Mouse (Mus musculus): Measurements from ENCODE around the gene Ccdc114. TPM values are rescaled to one million over a fixed set of nuclear protein-coding genes. Genes with fewer than 3 reads are reported as not detected.
"Not testable (repeated sequence)": the region's sequence is repeated elsewhere in the genome, so short reads cannot be mapped to it uniquely, and the experiment has no call there.

Ccdc114 gene
- total RNA-seq, 2 experiments from 2014 or later: 0.98 to 1.1 TPM

DNA sequence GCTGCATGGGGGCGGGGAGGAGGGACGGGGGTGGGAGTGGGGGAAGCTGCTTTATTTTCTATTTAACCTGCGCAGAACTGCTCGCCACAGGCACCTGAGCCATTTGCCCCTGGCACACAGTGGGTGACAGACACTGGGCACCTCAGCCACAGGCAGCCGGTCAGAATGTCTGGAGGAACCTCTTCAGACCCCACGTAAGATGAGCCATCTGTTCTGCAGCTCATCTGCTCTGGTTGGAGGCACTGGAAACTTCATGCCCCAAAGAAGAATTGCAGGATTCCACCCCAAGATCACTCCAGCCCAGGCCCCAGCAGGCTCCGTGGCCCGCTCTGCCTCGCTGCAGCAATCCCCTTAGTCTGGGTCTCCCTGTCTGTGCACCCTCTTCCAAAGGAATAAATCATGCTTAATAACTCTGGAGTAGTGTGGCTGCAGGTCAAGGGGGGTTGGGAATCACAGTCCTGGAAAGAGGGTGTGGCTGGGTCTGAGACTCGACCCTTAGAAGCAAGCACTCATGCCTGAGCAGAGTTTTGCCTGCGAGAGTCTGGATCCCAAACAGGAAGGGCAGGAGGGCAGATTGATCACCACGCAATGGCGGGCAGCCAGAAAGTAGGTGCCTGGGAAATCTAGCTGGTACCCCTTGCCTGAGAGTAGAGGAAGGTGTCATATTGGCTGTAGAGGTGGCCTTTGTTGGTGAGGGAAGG, 6.7 kb upstream of the Ccdc114 start:
- intact Hi-C loops (cut with DNase I): no loop called here
- peak in 1 of 2 experiments; percentile 16 for DNase-seq

DNA sequence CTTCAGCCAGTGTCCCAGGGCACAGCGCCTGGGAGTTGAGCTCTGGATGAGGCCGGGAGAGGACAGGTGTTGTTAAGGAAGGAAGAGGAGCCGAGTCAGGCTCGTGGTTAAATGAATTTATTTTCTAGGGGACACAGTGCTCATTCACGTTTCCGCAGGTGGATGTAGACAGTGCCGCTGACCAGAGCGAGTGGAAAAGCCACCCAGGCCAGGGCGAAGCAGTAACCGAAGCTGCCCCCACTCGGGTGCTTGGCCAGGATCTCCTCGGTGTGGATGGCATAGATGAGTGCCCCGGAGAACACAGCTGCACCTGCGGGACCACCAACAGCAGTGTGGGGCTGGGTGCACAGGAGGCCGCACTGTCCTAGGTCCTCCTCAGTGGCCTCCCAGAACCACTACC, 5.9 kb upstream of the Ccdc114 start:
- intact Hi-C loops (cut with DNase I): no loop called here
- DNase-seq: no peak

GRCm38 (mm10) chr7:45919083-45919671, 4.7 kb upstream of the Ccdc114 start:
- intact Hi-C loops (cut with DNase I): no loop called here
- DNase-seq: peak in 1 of 2 experiments; percentile 25

- intact Hi-C loops (cut with DNase I): loop anchor here (5.0 kb wide), 1 partner anchor 202 kb away; the partner anchor contains the start of genes Rpl18 and Sphk2
- DNase-seq: peak in 1 of 2 experiments; percentile 13
These were observed 4.1 kb upstream of the Ccdc114 start for GRCm38 (mm10) chr7:45919761-45920160.

GRCm38 (mm10) chr7:45920583-45921241, 3.2 kb upstream of the Ccdc114 start:
- intact Hi-C loops (cut with DNase I): loop anchor here (1.0 to 5.0 kb wide), 2 partner anchors 21 to 203 kb away; partner anchors contain the start of genes Rpl18 and Sphk2
- peak in 1 of 2 experiments; percentile 60 for DNase-seq

DNA sequence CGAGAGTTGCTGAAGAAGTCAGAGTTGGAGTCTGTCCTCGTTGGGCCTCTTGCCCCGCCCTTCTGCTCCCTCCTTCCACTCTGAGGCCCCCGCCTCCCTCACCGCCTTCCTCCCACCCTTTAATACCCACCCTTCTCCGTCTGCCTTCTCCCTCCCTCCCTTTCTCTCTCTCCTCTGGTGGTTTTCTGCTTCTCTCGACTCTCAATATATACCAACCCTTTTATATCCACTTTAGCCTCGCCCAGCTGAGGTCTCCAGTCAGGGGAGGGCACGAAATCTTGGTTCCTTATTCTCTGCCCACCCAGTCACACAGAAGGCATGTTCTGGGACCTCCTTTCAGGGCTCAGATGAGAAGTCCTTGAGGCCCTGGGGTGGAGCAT, 2.6 kb upstream of the Ccdc114 start, which contains the start of gene Emp3:
Emp3 (minus strand) TSS at position 163 of the 380 bp plus-strand sequence.
- DNase-seq: peak in 1 of 2 experiments; percentile 58
- intact Hi-C loops (cut with DNase I): loop anchor here (1.0 to 5.0 kb wide), 2 partner anchors 22 to 204 kb away; partner anchors contain the start of genes Rpl18 and Sphk2

DNA sequence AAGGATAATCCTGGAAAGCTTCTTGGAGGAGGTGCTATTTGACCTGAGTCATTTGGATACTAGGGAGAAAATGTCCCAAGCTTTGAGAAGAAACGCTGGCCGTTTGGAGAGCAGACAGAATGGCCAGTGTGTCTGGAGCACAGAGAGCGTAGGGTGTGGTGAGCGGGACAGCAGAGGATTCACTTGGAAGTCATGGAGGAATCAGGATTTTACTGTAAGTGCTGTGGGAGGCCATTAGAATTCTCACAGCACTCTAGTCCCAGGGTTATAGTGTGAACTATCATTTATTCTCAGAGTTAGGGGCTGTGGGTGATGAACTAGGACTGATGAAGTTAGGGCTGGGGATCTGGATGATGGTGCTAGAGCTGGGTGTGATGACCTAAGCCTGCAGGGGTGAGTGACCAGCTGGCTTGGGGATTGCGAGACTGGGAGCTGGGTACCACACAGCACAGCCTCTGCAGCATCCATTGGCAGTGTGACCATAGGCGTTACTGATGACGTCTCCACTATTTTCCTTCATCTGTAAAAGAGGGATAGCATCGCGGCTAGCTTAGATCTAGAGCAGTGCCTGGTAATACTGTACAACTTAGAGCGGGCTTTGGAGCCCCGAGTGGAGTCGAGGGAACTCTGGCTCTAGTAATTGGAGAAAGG, 1.8 kb upstream of the Ccdc114 start:
- intact Hi-C loops (cut with DNase I): loop anchor here (1.0 to 5.0 kb wide), 2 partner anchors 23 to 205 kb away; partner anchors contain the start of genes Rpl18 and Sphk2
- peak in 1 of 2 experiments; percentile 14 for DNase-seq

DNA sequence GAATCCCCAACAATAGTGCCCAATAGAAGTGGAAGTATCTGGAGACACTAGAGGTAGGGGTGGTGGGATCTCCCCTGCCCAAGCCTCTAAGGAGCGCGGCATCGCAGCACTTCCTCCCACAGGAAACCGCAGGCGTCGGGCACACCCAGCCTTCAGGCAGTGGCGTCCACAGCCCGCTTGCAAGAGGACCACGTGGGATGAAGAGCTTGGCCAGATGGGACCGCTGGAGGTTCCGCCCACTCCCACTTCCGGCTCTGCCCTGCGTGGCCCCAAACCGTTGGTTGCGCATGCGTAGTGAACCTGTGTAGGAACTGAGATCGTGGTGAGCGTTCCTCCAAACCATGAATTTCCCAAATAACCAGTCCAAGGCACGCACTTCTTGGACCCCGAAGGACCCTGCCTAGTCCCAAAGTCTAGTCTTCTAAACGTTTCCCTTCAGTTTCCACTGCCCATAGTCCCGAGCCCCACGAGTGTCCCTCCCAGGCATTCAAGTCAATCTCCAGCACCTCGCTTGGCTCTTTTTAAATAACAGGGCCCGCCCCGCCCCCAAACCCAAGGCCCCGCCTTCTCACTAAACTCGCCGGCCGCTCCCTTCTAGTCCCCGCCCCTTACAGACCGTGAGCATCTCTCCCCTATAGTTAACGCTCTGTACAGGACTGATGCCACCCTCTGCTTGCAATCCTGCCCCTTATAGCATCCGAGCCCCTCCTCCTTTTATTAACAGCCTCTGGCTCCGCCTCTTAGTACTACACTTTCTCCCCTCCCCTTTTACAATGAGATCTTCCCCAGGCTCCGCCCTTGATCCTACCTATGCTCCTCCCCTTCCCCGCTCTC, 727 bp upstream of the Ccdc114 start:
- intact Hi-C loops (cut with DNase I): loop anchor here (1.0 to 5.0 kb wide), 2 partner anchors 51 to 206 kb away; partner anchors contain the start of genes Kdelr1, Rpl18 and Sphk2
- peak; percentile 94 to 96 for DNase-seq

- no peak for DNase-seq
- intact Hi-C loops (cut with DNase I): loop anchor here (5.0 kb wide), 1 partner anchor 207 kb away; the partner anchor contains the start of genes Rpl18 and Sphk2
These were observed 551 bp downstream of the Ccdc114 start for GRCm38 (mm10) chr7:45924429-45924816.

- intact Hi-C loops (cut with DNase I): no loop called here
- DNase-seq: no peak
These were observed 4.9 kb downstream of the Ccdc114 start for GRCm38 (mm10) chr7:45928626-45929295.

GRCm38 (mm10) chr7:45929688-45930087, 5.8 kb downstream of the Ccdc114 start:
- DNase-seq: no peak
- intact Hi-C loops (cut with DNase I): loop anchor here (10.0 kb wide), 1 partner anchor 1685 kb away; the partner anchor contains the start of genes 1700028J19Rik and 2410002F23Rik

DNA sequence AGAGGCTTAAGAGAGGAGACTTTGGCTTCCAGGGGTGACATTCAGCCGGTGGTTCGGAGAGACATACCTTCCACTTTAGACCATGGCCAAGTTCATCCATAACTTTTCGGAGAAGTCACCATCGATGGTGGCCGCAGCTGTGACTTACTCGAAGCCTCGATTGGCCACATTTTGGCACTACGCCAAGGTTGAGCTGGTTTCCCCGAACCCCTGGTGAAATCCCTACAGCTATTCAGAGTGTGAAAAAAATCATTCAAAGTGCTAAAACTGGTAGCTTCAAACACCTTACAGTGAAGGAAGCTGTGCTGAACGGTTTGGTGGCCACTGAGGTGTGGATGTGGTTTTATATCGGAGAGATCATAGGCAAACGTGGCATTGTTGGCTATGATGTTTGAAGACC, 9.9 kb downstream of the Ccdc114 start:
- DNase-seq: not testable (repeated sequence)
- intact Hi-C loops (cut with DNase I): loop anchor here (10.0 kb wide), 1 partner anchor 1689 kb away; the partner anchor contains the start of genes 1700028J19Rik and 2410002F23Rik

- intact Hi-C loops (cut with DNase I): loop anchor here (1.0 to 10.0 kb wide), 4 partner anchors 63 to 1690 kb away; partner anchors contain the start of genes 1700028J19Rik, 2410002F23Rik and Kdelr1
- peak; percentile 63 to 69 for DNase-seq
These were observed 11.2 kb downstream of the Ccdc114 start for GRCm38 (mm10) chr7:45935114-45935513.

DNA sequence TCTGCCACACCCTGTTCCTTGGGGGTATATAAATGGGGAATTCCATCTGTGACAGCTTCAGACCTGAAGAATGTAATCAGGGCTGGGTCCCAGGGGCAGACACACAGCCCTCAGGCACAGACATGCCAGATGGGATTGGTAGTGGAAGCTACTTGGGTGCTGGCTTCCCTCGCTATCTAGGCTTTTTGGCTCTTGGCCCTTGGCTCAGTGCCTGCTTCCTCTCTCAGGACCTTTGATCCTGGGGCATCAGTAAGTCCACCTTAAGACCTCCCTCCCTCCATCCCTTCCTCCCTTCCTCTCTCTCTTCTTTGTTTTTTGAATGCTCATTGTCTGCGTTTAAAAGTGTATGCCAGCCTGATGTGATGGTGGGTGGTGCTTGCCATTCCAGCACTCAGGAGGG, 16.0 kb downstream of the Ccdc114 start:
- intact Hi-C loops (cut with DNase I): loop anchor here (5.0 to 10.0 kb wide), 2 partner anchors 138 to 1695 kb away; partner anchors contain the start of genes 1700028J19Rik and 2410002F23Rik

GRCm38 (mm10) chr7:45941986-45942385, 18.1 kb downstream of the Ccdc114 start:
- no peak for DNase-seq
- intact Hi-C loops (cut with DNase I): loop anchor here (2.0 kb wide), 2 partner anchors 67 to 263 kb away; no protein-coding TSS in a partner anchor

More for the DNA sequence above, 16.0 kb downstream of the Ccdc114 start:
- DNase-seq: no peak

GRCm38 (mm10) chr7:45943280-45943679, 19.4 kb downstream of the Ccdc114 start:
- intact Hi-C loops (cut with DNase I): loop anchor here (2.0 kb wide), 2 partner anchors 66 to 262 kb away; no protein-coding TSS in a partner anchor
- DNase-seq: not testable (repeated sequence)

- no peak for DNase-seq
- intact Hi-C loops (cut with DNase I): no loop called here
These were observed 25.2 kb downstream of the Ccdc114 start for GRCm38 (mm10) chr7:45949061-45949460.

GRCm38 (mm10) chr7:45956611-45957010, 32.7 kb downstream of the Ccdc114 start:
- DNase-seq: no peak
- intact Hi-C loops (cut with DNase I): no loop called here

All from heart, postnatal 36 days (tissue).